Mouse (Mus musculus) heart, embryonic 11.5 days (tissue): ENCODE data around the gene Tbc1d4. TPM values are rescaled to one million over a fixed set of nuclear protein-coding genes. Genes with fewer than 3 reads are reported as not detected.

Experiments
- ATAC-seq: fragments of 200-750 bp; cut with Nextera tagmentation; replicated peaks from 2 replicates; pipeline ENCODE4 v1.8.0; 2017; ENCODE audit warnings: moderate library complexity; ENCODE audit not compliant: insufficient number of reproducible peaks, low FRiP score, low TSS enrichment
- H3K27ac ChIP-seq: fragments of 300-500 bp; sonication (generic); 2 replicates; pipeline ENCODE4 v1.5.1; 2014; ENCODE audit warnings: mild to moderate bottlenecking, low read depth, low read length
- H3K27me3 ChIP-seq: fragments of 300-500 bp; sonication (generic); 2 replicates; pipeline ENCODE4 v1.6.1; 2014; ENCODE audit warnings: mild to moderate bottlenecking, low read length, mixed read lengths; ENCODE audit not compliant: control insufficient read depth, insufficient read depth
- H3K36me3 ChIP-seq: fragments of 300-500 bp; sonication (generic); 2 replicates; pipeline ENCODE4 v1.6.1; 2014; ENCODE audit warnings: mild to moderate bottlenecking, low read length, moderate library complexity, mixed read lengths; ENCODE audit not compliant: control insufficient read depth, insufficient read depth
- H3K4me1 ChIP-seq: fragments of 300-500 bp; sonication (generic); 2 replicates; pipeline ENCODE4 v1.6.1; 2014; ENCODE audit warnings: low read length; ENCODE audit not compliant: control insufficient read depth, insufficient read depth
- H3K4me2 ChIP-seq: fragments of 300-500 bp; sonication (generic); 2 replicates; pipeline ENCODE4 v1.6.1; 2014; ENCODE audit warnings: mild to moderate bottlenecking, moderate library complexity
- H3K4me3 ChIP-seq: fragments of 300-500 bp; sonication (generic); 2 replicates; pipeline ENCODE4 v1.5.1; 2014; ENCODE audit warnings: low read depth, low read length
- H3K9ac ChIP-seq: fragments of 300-500 bp; sonication (generic); 2 replicates; pipeline ENCODE4 v1.6.1; 2014; ENCODE audit warnings: mild to moderate bottlenecking, low read depth, low read length, moderate library complexity
- H3K9me3 ChIP-seq: fragments of 300-500 bp; sonication (generic); replicated peaks from 2 replicates; pipeline ENCODE4 v1.6.1; 2016; ENCODE audit warnings: low read length; ENCODE audit not compliant: control insufficient read depth
- WGBS: fragments of 180-500 bp; shearing (Covaris S2); extraction: QIAGEN DNeasy Blood & Tissue Kit; methylation state at CpG from one replicate; pipeline ENCODE4 v1.1.7; 2014; ENCODE audit not compliant: insufficient replicate concordance; 5-methylcytosine and 5-hydroxymethylcytosine counted together
- polyA plus RNA-seq: library from polyadenylated mRNA; unstranded; fragments of >200 nt; fragmentation: Nextera tagmentation; extraction: Ambion mirVana; gene quantifications from 2 replicates; pipeline ENCODE4 v1.2.1, GENCODE M21; 2014

Gene Tbc1d4
- polyA plus RNA-seq, 1 experiment from 2014 or later, result 15.0 TPM

GRCm38 (mm10) chr14:101469475-101470093, 139.4 kb downstream of the Tbc1d4 start:
- no peaks in the 10 kb centered on the region for H3K9me3 ChIP-seq
- H3K4me3 ChIP-seq, result no peak overlapping the region
- no peaks in the 10 kb centered on the region for H3K27me3 ChIP-seq
- H3K9ac ChIP-seq, result no peak overlapping the region
- ATAC-seq, result no peak
- 79% methylated on average over 5 of the region's 5 CpGs for WGBS
- no peaks in the 10 kb centered on the region for H3K4me1 ChIP-seq
- no peaks in the 10 kb centered on the region; the same call in 1 of the 2 replicates for H3K36me3 ChIP-seq
- H3K27ac ChIP-seq, result no peak overlapping the region
- no peak overlapping the region for H3K4me2 ChIP-seq

- no peak overlapping the region for H3K27ac ChIP-seq
- H3K9me3 ChIP-seq, result no peaks in the 10 kb centered on the region
- no peaks in the 10 kb centered on the region for H3K36me3 ChIP-seq
- 83% methylated on average over 4 of the region's 4 CpGs for WGBS
- ATAC-seq, result no peak
- no peaks in the 10 kb centered on the region for H3K27me3 ChIP-seq
- H3K9ac ChIP-seq, result no peak overlapping the region
- no peak overlapping the region for H3K4me3 ChIP-seq
- H3K4me2 ChIP-seq, result no peak overlapping the region
- no peaks in the 10 kb centered on the region for H3K4me1 ChIP-seq
Observed at GRCm38 (mm10) chr14:101468143-101468542, 140.8 kb downstream of the Tbc1d4 start.

- ATAC-seq, result no peak
- H3K27me3 ChIP-seq, result no peaks in the 10 kb centered on the region
- H3K4me1 ChIP-seq, result no peaks in the 10 kb centered on the region
- WGBS, result 87% methylated on average over 1 of the region's 1 CpGs
- H3K4me3 ChIP-seq, result no peak overlapping the region
- no peaks in the 10 kb centered on the region for H3K36me3 ChIP-seq
- H3K9me3 ChIP-seq, result no peaks in the 10 kb centered on the region
- no peak overlapping the region for H3K9ac ChIP-seq
- H3K27ac ChIP-seq, result no peak overlapping the region
- H3K4me2 ChIP-seq, result no peak overlapping the region
Observed at GRCm38 (mm10) chr14:101467532-101467931, 141.5 kb downstream of the Tbc1d4 start.

GRCm38 (mm10) chr14:101466521-101466920, 142.5 kb downstream of the Tbc1d4 start:
- Histone ChIP-seq H3K27me3 (no peaks in the 10 kb centered on the region), H3K4me3 (no peak overlapping the region), H3K9ac (no peak overlapping the region), H3K4me1 (no peaks in the 10 kb centered on the region), H3K36me3 (no peaks in the 10 kb centered on the region), H3K9me3 (no peaks in the 10 kb centered on the region), H3K4me2 (no peak overlapping the region), H3K27ac (no peak overlapping the region)
- ATAC-seq, result no peak
- 83% methylated on average over 11 of the region's 11 CpGs for WGBS

- H3K9me3 ChIP-seq, result no peaks in the 10 kb centered on the region
- no peak overlapping the region for H3K27ac ChIP-seq
- no peaks in the 10 kb centered on the region for H3K27me3 ChIP-seq
- no peak for ATAC-seq
- no peak overlapping the region for H3K4me2 ChIP-seq
- H3K36me3 ChIP-seq, result no peaks in the 10 kb centered on the region
- H3K4me1 ChIP-seq, result no peaks in the 10 kb centered on the region
- H3K4me3 ChIP-seq, result no peak overlapping the region
- 84% methylated on average over 3 of the region's 3 CpGs for WGBS
- no peak overlapping the region for H3K9ac ChIP-seq
Observed at GRCm38 (mm10) chr14:101465893-101466292, 143.1 kb downstream of the Tbc1d4 start.

DNA sequence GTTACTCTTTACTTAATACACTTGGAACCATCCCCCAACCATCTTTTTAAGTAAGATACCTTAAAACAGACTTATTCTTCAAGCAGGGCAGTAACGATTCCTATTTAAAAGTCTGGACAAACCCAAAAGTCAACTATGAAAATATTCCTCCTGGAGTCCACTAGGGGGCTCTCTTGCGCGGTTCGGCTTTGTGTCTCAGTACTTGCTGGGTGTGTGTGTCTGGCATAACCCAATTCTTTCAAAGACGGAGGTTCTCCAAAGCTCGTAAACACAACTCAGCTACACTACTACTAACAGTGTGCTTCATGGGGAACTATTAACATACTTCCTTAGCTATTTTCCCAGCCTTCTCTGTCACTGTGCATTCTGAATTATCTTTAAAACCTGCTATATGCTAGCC, 148.2 kb downstream of the Tbc1d4 start:
- no peak for ATAC-seq
- Histone ChIP-seq H3K27me3 (no peaks in the 10 kb centered on the region), H3K9me3 (no peaks in the 10 kb centered on the region), H3K4me3 (no peak overlapping the region), H3K36me3 (peaks cover 4% of the 10 kb centered on the region; the same call in 1 of the 2 replicates), H3K4me2 (no peak overlapping the region), H3K4me1 (no peaks in the 10 kb centered on the region), H3K9ac (no peak overlapping the region), H3K27ac (no peak overlapping the region)
- 28% methylated on average over 6 of the region's 6 CpGs for WGBS

DNA sequence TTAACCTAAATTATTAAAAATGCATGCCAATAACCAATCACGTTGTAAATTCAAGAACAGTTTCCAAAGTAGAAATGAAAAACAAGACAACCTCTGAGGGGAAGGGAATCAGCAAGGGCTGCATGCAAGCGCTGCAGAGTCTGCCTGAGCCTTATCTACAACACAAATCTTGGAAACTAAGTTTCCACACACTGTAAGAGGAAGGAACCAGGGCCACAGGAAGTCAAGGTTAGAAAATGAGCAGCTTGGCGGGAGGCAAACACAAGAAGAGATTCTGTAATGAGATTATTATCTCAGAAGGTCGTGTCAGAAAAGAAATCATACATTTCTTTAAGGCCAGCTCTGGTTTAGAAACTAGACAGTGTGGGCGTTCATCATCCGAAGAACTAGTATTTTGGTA, 156.1 kb downstream of the Tbc1d4 start:
- Histone ChIP-seq H3K4me3 (no peak overlapping the region), H3K4me2 (no peak overlapping the region), H3K36me3 (peaks cover 1% of the 10 kb centered on the region; the same call in 1 of the 2 replicates), H3K4me1 (peaks cover 4% of the 10 kb centered on the region), H3K27me3 (no peaks in the 10 kb centered on the region), H3K9ac (no peak overlapping the region), H3K9me3 (no peaks in the 10 kb centered on the region), H3K27ac (no peak overlapping the region)
- ATAC-seq, result no peak
- 63% methylated on average over 6 of the region's 6 CpGs for WGBS

DNA sequence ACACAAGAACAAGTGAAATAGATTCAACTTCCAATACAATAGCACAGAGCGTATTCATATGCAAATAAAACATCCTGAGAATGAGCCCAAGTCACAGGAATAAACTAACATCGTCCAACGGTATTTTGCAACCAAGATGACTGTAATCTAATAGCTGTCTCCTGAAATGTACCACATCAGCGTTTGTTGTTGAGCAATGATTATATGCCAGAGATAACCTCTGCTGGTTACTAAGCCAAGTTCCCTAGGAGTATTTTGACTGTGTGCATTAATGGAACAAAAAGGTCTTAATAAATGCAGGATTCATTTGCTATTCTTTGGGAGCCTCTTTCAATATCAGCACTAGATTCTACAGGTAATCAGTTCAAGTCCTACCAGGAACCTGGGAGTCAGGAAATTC, 161.1 kb downstream of the Tbc1d4 start:
- H3K27me3 ChIP-seq, result no peaks in the 10 kb centered on the region
- H3K9me3 ChIP-seq, result no peaks in the 10 kb centered on the region
- H3K4me2 ChIP-seq, result no peak overlapping the region
- no peaks in the 10 kb centered on the region; the same call in 1 of the 2 replicates for H3K36me3 ChIP-seq
- H3K4me3 ChIP-seq, result no peak overlapping the region
- no peak for ATAC-seq
- H3K9ac ChIP-seq, result no peak overlapping the region
- 81% methylated on average over 4 of the region's 4 CpGs for WGBS
- H3K27ac ChIP-seq, result no peak overlapping the region
- H3K4me1 ChIP-seq, result peaks cover 4% of the 10 kb centered on the region

DNA sequence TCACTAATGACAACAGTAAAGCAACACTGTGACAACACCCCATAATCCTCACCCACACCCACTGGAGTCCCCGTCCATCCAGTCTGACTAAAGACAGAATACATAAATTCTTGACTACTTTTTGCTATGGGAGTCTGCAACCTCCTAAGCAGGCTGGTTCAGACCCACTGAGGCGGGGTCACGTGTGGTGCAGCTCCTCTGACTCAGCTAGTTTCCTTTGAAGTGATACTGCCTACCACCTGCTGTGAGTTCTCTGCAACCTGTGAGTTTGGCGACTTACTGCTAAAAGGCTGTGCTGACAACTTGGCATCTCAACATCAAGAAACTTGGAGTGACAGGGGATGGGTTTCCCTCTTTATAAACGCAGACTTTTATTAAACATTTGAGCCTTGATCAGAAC, 163.8 kb downstream of the Tbc1d4 start:
- Histone ChIP-seq H3K27me3 (no peaks in the 10 kb centered on the region), H3K4me3 (no peak overlapping the region), H3K36me3 (no peaks in the 10 kb centered on the region), H3K27ac (no peak overlapping the region), H3K4me2 (no peak overlapping the region), H3K9ac (no peak overlapping the region), H3K4me1 (no peaks in the 10 kb centered on the region), H3K9me3 (no peaks in the 10 kb centered on the region)
- no peak for ATAC-seq
- WGBS, result 52% methylated on average over 5 of the region's 5 CpGs
